Mouse (Mus musculus): ENCODE measurements at regions not wholly inside any gene's neighbourhood (a gene's known extent, or its start where the extent isn't known, plus 50 kb on each side); places are given as distances from the start of the nearest gene placed in this dataset.

DNA sequence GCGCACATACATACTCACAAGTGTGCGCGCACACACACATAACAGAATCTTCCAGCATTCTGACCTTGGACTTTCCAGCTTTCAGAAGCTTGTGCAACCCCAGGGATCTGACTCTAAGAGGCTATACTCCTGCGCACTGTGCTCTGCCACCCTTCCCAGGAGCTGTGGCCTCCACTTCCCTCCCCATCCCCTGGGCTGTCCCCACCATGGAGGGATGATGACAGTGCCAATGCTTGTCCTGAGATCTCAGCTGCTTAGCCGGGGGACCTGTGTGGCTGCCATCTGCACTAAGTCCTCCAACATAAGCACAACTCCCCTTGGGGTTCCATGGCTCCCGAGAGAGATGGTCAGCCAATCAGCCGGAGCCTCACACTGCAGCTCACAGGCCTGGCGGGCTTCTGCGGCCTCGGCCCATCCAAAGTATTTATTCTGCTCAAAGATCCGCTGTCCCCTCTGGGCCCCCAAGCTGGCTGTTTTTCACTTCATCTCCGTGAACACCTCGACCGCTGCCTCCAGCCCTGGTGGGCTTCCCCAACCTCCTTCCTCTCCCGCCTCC is 412.3 kb downstream of the Ajap1 start:
- TF ChIP-seq CTCF (IDR thresholded peaks at IDR 0.05; ENCODE audit: insufficient read depth, low read length) = no peak
- TF ChIP-seq POLR2A (IDR thresholded peaks at IDR 0.05; ENCODE audit: borderline replicate concordance, extremely low read depth, low read depth, low read length) = no peak
